Mouse (Mus musculus) myocyte (in vitro differentiated cells): ENCODE data around the gene Tmem82. TPM values are rescaled to one million over a fixed set of nuclear protein-coding genes. Genes with fewer than 3 reads are reported as not detected.
A peak's percentile ranks its signal among the peaks of the same experiment; 100 is the strongest.

Source experiments
- H3K27me3 ChIP-seq: one replicate; pipeline ENCODE4 v1.6.1; 2011; ENCODE audit not compliant: control insufficient read depth, insufficient read depth, insufficient read length
- H3K36me3 ChIP-seq: one replicate; pipeline ENCODE4 v1.6.1; 2011; ENCODE audit not compliant: control insufficient read depth, insufficient read depth
- H3K4me2 ChIP-seq: one replicate; pipeline ENCODE4 v1.6.1; 2011; ENCODE audit warnings: low read depth, control low read depth
- H3K4me3 ChIP-seq: one replicate; pipeline ENCODE4 v1.5.1; 2011; ENCODE audit warnings: mild to moderate bottlenecking, control low read depth, moderate library complexity
- H3K79me2 ChIP-seq: one replicate; pipeline ENCODE4 v1.6.1; 2011; ENCODE audit not compliant: control insufficient read depth, insufficient read depth
- H3ac ChIP-seq: one replicate; pipeline ENCODE4 v1.6.1; 2011; ENCODE audit not compliant: control insufficient read depth, insufficient read length
- CEBPB ChIP-seq: IDR thresholded peaks from 2 replicates; pipeline ENCODE4 v1.6.1; 2011; ENCODE audit warnings: mild to moderate bottlenecking, moderate library complexity; ENCODE audit not compliant: poor library complexity, insufficient read depth, severe bottlenecking
- E2F4 ChIP-seq: IDR thresholded peaks from one replicate; pipeline ENCODE4 v1.6.1; 2011; ENCODE audit warnings: mild to moderate bottlenecking, control low read depth, moderate library complexity; ENCODE audit not compliant: insufficient read depth
- MAX ChIP-seq: IDR thresholded peaks from one replicate; pipeline ENCODE4 v1.6.1; 2011; ENCODE audit warnings: low read depth, mild to moderate bottlenecking, control low read depth
- MYOD1 ChIP-seq, 3 experiments: IDR thresholded peaks; one replicate each; pipeline ENCODE4 v1.6.1; 2011; ENCODE audit warnings: control low read depth in 2 of 3, low read depth in 2 of 3, mild to moderate bottlenecking in 2 of 3, moderate library complexity in 1 of 3; ENCODE audit not compliant: insufficient read length in 2 of 3, control insufficient read depth in 1 of 3
- MYOG ChIP-seq, 3 experiments: IDR thresholded peaks; one replicate each; pipeline ENCODE4 v1.6.1; 2011; ENCODE audit warnings: control low read depth in 2 of 3, low read depth in 2 of 3, mild to moderate bottlenecking in 2 of 3; ENCODE audit not compliant: insufficient read length in 2 of 3, control insufficient read depth in 1 of 3, insufficient read depth in 1 of 3
- POLR2A ChIP-seq: IDR thresholded peaks from one replicate; pipeline ENCODE4 v1.6.1; 2011; ENCODE audit warnings: low read depth, mild to moderate bottlenecking, control low read depth, moderate library complexity; ENCODE audit not compliant: insufficient read length
- POLR2AphosphoS2 ChIP-seq: IDR thresholded peaks from one replicate; pipeline ENCODE4 v1.6.1; 2011; ENCODE audit warnings: low read depth, control low read depth; ENCODE audit not compliant: insufficient read length
- REST ChIP-seq: IDR thresholded peaks from one replicate; pipeline ENCODE4 v1.6.1; 2011; ENCODE audit warnings: mild to moderate bottlenecking, control low read depth, moderate library complexity; ENCODE audit not compliant: insufficient read depth, insufficient read length
- SRF ChIP-seq: IDR thresholded peaks from one replicate; pipeline ENCODE4 v1.6.1; 2011; ENCODE audit warnings: low read depth; ENCODE audit not compliant: control insufficient read depth, insufficient read length
- TCF12 ChIP-seq: IDR thresholded peaks from one replicate; pipeline ENCODE4 v1.6.1; 2011; ENCODE audit warnings: mild to moderate bottlenecking, control low read depth; ENCODE audit not compliant: poor library complexity, insufficient read depth, severe bottlenecking
- TCF3 ChIP-seq: IDR thresholded peaks from one replicate; pipeline ENCODE4 v1.6.1; 2011; ENCODE audit warnings: low read depth, control low read depth; ENCODE audit not compliant: insufficient read length
- USF1 ChIP-seq: IDR thresholded peaks from one replicate; pipeline ENCODE4 v1.6.1; 2011; ENCODE audit warnings: low read depth, mild to moderate bottlenecking, control low read depth, moderate library complexity
- polyA plus RNA-seq: library from polyadenylated mRNA; unstranded; fragments of >200 nt; fragmentation: generic; extraction: Trizol; gene quantifications from one replicate; pipeline ENCODE4 v1.2.1, GENCODE M21; 2012; ENCODE audit warnings: missing spikeins

Gene Tmem82
- polyA plus RNA-seq, 1 experiment: 0.02 TPM

DNA sequence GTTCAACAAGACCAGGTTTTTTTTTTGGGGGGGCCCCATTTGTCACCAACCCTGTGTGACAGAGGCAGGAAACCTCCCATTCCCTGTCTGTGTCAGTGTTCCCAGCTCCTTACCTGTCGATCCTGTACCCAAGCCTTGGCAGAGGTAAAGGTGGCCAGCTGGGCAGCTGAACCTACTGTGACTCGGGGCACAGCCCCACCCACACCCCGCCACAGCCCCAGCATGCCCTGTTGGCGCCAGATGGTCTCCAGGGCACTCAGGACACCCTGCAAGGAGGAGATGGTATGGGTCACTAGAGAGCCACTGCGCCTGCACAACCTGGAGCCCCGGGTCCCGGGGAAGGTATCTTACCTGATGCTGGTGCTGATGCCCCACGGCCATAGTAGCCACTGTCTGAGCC, 3.7 kb upstream of the Tmem82 start:
- H3K4me2 ChIP-seq: no peak overlapping the region
- H3K79me2 ChIP-seq: no peaks in the 10 kb centered on the region
- no peak overlapping the region for H3K4me3 ChIP-seq
- H3ac ChIP-seq: no peak overlapping the region
- TF ChIP-seq MYOD1 (IDR thresholded peaks at IDR 0.05; ENCODE audit: control insufficient read depth in 1 of 3, insufficient read length in 2 of 3, low read depth in 2 of 3) (no peak), USF1 (no peak), REST (no peak), POLR2AphosphoS2 (no peak), MYOG (IDR thresholded peaks at IDR 0.05; ENCODE audit: control insufficient read depth in 1 of 3, insufficient read depth in 1 of 3, insufficient read length in 2 of 3, low read depth in 2 of 3) (no peak), E2F4 (no peak), TCF3 (no peak), MAX (no peak), POLR2A (no peak), SRF (no peak), CEBPB (no peak), TCF12 (no peak)
- H3K36me3 ChIP-seq: no peaks in the 10 kb centered on the region
- H3K27me3 ChIP-seq: no peaks in the 10 kb centered on the region

DNA sequence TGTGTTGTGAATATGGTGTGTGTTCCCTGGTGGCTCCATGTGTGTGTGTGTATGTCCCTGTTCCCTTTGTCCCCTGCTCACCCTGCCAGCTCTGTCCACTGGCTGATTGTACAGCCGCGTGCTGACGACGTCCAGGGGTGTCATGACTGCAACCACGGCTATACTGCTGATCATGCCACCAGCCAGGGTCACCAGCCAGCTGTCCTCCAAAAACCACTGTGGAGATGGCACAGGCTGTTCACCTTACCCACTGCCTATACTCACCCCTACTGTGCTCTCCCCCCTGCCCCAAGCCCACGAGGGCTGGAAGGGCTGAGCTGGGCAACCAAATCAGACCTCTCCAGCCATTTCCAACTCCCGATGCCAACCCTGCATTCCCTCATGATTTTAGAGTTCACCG, 2.9 kb upstream of the Tmem82 start:
- Histone ChIP-seq H3K36me3 (no peaks in the 10 kb centered on the region), H3K27me3 (no peaks in the 10 kb centered on the region), H3K4me3 (no peak overlapping the region), H3K79me2 (no peaks in the 10 kb centered on the region), H3ac (no peak overlapping the region), H3K4me2 (no peak overlapping the region)
- no peak for TF ChIP-seq MYOD1 (IDR thresholded peaks at IDR 0.05; ENCODE audit: control insufficient read depth in 1 of 3, insufficient read length in 2 of 3, low read depth in 2 of 3)
- no peak for TF ChIP-seq POLR2A
- peak in 1 of 3 experiments; percentile 55 for TF ChIP-seq MYOG (IDR thresholded peaks at IDR 0.05; ENCODE audit: control insufficient read depth in 1 of 3, insufficient read depth in 1 of 3, insufficient read length in 2 of 3, low read depth in 2 of 3)
- no peak for TF ChIP-seq REST
- no peak for TF ChIP-seq SRF
- no peak for TF ChIP-seq TCF3
- no peak for TF ChIP-seq TCF12
- no peak for TF ChIP-seq USF1

DNA sequence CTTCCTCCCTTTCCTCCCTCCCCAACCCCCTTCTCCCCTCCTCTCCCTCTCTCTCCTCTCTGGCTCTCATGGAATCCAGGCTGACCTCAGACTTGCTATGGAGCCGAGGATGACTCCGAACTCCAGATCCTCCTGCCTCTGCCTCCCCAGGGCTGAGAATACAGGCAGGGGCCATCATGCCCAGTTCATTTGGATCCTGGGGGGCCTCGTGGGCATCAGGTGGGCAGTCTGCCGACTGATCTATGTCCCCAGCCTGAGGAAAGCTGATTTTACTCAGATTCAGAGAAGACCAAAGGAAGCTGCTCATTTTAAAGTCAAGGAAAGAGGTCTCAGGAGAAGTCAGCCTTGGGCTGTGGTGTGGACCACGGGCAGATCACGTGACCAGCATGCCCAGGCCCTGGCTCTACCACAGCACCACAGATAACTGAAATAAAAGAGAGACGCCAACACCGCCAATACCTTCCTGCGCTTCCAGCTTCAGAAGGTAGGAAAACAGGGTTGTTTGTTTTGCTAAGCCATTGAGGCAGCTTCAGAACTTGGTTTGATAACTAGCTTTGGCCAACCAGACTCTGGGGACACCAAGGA, 958 bp upstream of the Tmem82 start:
- Histone ChIP-seq H3K27me3 (no peaks in the 10 kb centered on the region), H3ac (no peak overlapping the region), H3K4me3 (no peak overlapping the region), H3K79me2 (no peaks in the 10 kb centered on the region), H3K36me3 (no peaks in the 10 kb centered on the region), H3K4me2 (no peak overlapping the region)
- no peak for TF ChIP-seq MYOG (IDR thresholded peaks at IDR 0.05; ENCODE audit: control insufficient read depth in 1 of 3, insufficient read depth in 1 of 3, insufficient read length in 2 of 3, low read depth in 2 of 3)

DNA sequence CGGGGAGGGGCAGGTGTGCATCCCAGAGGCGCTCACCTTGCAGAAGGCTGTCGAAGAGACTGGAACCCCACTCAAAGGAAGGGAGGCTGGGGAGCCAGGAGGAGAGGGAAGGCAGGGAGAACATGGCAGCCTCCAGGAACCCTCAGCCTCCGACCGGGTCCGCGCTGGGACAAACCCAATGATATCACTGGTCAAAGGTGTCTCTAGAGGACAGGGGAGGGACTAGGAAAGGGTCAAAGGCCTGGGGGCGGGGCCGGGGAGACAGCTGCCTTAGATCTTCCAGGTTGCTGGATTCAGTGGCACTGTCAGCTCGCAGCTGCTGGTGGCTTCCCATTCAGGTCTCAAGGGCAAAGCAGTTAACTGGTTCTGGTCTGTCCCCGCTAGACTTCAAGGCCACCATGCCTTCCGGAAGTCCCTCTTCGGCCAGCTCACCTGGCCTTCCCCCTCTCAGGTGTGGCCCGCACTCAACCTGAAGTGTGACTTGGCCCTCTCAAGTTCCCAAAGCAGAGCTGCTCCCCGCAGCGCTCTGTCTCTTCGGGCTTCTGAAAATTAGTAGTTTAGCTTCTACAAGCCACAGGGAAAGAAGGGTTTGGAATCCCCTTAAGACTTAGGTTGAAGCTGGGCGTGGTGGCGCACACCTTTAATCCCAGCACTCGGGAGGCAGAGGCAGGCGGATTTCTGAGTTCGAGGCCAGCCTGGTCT, 419 bp downstream of the Tmem82 start:
- H3K4me2 ChIP-seq: no peak overlapping the region
- H3K79me2 ChIP-seq: no peaks in the 10 kb centered on the region
- H3K4me3 ChIP-seq: no peak overlapping the region
- H3K27me3 ChIP-seq: no peaks in the 10 kb centered on the region
- no peaks in the 10 kb centered on the region for H3K36me3 ChIP-seq
- no peak for TF ChIP-seq SRF
- no peak for TF ChIP-seq CEBPB
- no peak for TF ChIP-seq MYOD1 (IDR thresholded peaks at IDR 0.05; ENCODE audit: control insufficient read depth in 1 of 3, insufficient read length in 2 of 3, low read depth in 2 of 3)
- no peak for TF ChIP-seq MAX
- no peak for TF ChIP-seq MYOG (IDR thresholded peaks at IDR 0.05; ENCODE audit: control insufficient read depth in 1 of 3, insufficient read depth in 1 of 3, insufficient read length in 2 of 3, low read depth in 2 of 3)
- TF ChIP-seq USF1: no peak
- TF ChIP-seq POLR2A: no peak
- no peak for TF ChIP-seq TCF3
- TF ChIP-seq REST: no peak
- TF ChIP-seq POLR2AphosphoS2: no peak
- TF ChIP-seq E2F4: no peak
- TF ChIP-seq TCF12: no peak
- no peak overlapping the region for H3ac ChIP-seq

DNA sequence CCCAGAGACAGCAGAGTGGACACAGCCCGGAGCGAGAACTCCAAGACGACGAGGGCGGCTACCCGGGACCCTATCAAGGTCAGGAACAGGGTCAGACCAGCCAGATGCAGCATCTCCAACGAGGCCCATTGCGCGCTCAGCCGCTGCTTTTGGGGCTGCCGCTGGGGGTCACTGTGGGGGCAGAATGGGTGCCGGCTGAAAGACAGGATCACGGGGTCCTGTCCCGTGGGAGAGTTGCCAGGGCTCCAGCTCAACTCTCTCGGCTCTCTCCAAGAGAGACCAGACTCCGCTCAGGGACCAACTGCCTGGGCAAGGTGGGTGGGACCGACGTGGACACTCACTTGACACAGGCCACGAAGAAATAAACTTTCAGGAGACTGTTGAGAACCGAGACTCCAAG, 1.1 kb downstream of the Tmem82 start:
- Histone ChIP-seq H3K79me2 (no peaks in the 10 kb centered on the region), H3K27me3 (no peaks in the 10 kb centered on the region), H3K4me2 (no peak overlapping the region), H3K36me3 (no peaks in the 10 kb centered on the region), H3ac (no peak overlapping the region), H3K4me3 (no peak overlapping the region)
- TF ChIP-seq SRF: no peak
- no peak for TF ChIP-seq MYOD1 (IDR thresholded peaks at IDR 0.05; ENCODE audit: control insufficient read depth in 1 of 3, insufficient read length in 2 of 3, low read depth in 2 of 3)
- no peak for TF ChIP-seq TCF3
- TF ChIP-seq MYOG (IDR thresholded peaks at IDR 0.05; ENCODE audit: control insufficient read depth in 1 of 3, insufficient read depth in 1 of 3, insufficient read length in 2 of 3, low read depth in 2 of 3): no peak
- TF ChIP-seq TCF12: no peak
- TF ChIP-seq POLR2AphosphoS2: no peak
- no peak for TF ChIP-seq USF1
- no peak for TF ChIP-seq E2F4
- no peak for TF ChIP-seq CEBPB
- no peak for TF ChIP-seq POLR2A
- no peak for TF ChIP-seq REST
- no peak for TF ChIP-seq MAX
